Mouse (Mus musculus) CH12.LX (cell line): ENCODE measurements around the gene Adh6b. TPM values are rescaled to one million over a fixed set of nuclear protein-coding genes. Genes with fewer than 3 reads are reported as not detected.

Experiments used
- DNase-seq: peaks from one replicate; pipeline ENCODE4 v3.0.0-alpha.2; 2013; ENCODE audit errors: extremely low read depth
- H3K27ac ChIP-seq: 2 replicates; pipeline ENCODE4 v1.5.1; 2012; ENCODE audit warnings: low read depth, mild to moderate bottlenecking, control low read depth, moderate library complexity; ENCODE audit not compliant: insufficient read depth
- H3K27me3 ChIP-seq: replicated peaks from 2 replicates; pipeline ENCODE3; 2012; ENCODE audit warnings: inconsistent platforms
- H3K36me3 ChIP-seq, 2 experiments: replicated peaks in 1 of 2; 2 replicates each; pipeline versions ENCODE3 to v1.6.1; 2012; ENCODE audit warnings: inconsistent platforms in 1 of 2, low read length in 1 of 2, mild to moderate bottlenecking in 1 of 2, mixed read lengths in 1 of 2, moderate library complexity in 1 of 2; ENCODE audit not compliant: control insufficient read depth in 1 of 2, insufficient read depth in 1 of 2
- H3K4me1 ChIP-seq, 2 experiments: 2 replicates each; pipeline ENCODE4 v1.6.1; 2012; ENCODE audit warnings: inconsistent platforms in 1 of 2, moderate library complexity in 1 of 2; ENCODE audit not compliant: insufficient read depth in 2 of 2, control insufficient read depth in 1 of 2
- H3K4me2 ChIP-seq: 2 replicates; pipeline ENCODE4 v1.6.1; 2012; ENCODE audit warnings: low read depth, mild to moderate bottlenecking, control low read depth; ENCODE audit not compliant: poor library complexity, insufficient read depth, severe bottlenecking
- H3K4me3 ChIP-seq, 3 experiments: fragments of 150-350 bp in 1 of 3; sonication (generic) in 1 of 3; replicated peaks in 1 of 3; 2 replicates each; pipeline versions ENCODE3 to v1.5.1; 2011 to 2012; ENCODE audit warnings: low read depth in 2 of 3, low read length in 2 of 3, mild to moderate bottlenecking in 2 of 3, moderate library complexity in 2 of 3, control low read depth in 1 of 3, improper control_type of control experiment in 1 of 3, inconsistent platforms in 1 of 3, mixed read lengths in 1 of 3; ENCODE audit not compliant: poor library complexity in 1 of 3
- H3K79me2 ChIP-seq: replicated peaks from 2 replicates; pipeline ENCODE4 v1.6.1; 2012; ENCODE audit warnings: mild to moderate bottlenecking, moderate library complexity; ENCODE audit not compliant: control insufficient read depth, poor library complexity, insufficient read depth, severe bottlenecking; ENCODE audit errors: extremely low read depth
- H3K9ac ChIP-seq: 2 replicates; pipeline ENCODE4 v1.6.1; 2012; ENCODE audit warnings: low read depth, mild to moderate bottlenecking, control low read depth, moderate library complexity; ENCODE audit not compliant: insufficient read depth
- H3K9me3 ChIP-seq: replicated peaks from 2 replicates; pipeline ENCODE3; 2012; ENCODE audit warnings: low read length, inconsistent platforms, mixed read lengths
- BHLHE40 ChIP-seq: IDR thresholded peaks from 2 replicates; pipeline ENCODE4 v1.6.1; 2011; ENCODE audit warnings: mild to moderate bottlenecking, low read depth, low read length, improper control_type of control experiment
- CHD1 ChIP-seq: IDR thresholded peaks from 2 replicates; pipeline ENCODE4 v1.6.1; 2012; ENCODE audit warnings: low read depth, low read length, improper control_type of control experiment, inconsistent platforms
- CTCF ChIP-seq, 2 experiments: IDR thresholded peaks in 1 of 2; conservative IDR thresholded peaks in 1 of 2; 2 replicates each; pipeline ENCODE4 v1.5.1; 2011 to 2012; ENCODE audit warnings: low read depth in 2 of 2, low read length in 2 of 2, improper control_type of control experiment in 1 of 2, inconsistent platforms in 1 of 2, mild to moderate bottlenecking in 1 of 2, moderate library complexity in 1 of 2
- ELF1 ChIP-seq: IDR thresholded peaks from 2 replicates; pipeline ENCODE4 v1.6.1; 2014; ENCODE audit warnings: low read depth, mild to moderate bottlenecking, inconsistent platforms, low read length, improper control_type of control experiment
- EP300 ChIP-seq: IDR thresholded peaks from 2 replicates; pipeline ENCODE4 v1.6.1; 2011; ENCODE audit warnings: low read length, improper control_type of control experiment
- GABPA ChIP-seq: IDR thresholded peaks from 2 replicates; pipeline ENCODE4 v1.6.1; 2012; ENCODE audit warnings: low read depth, low read length, improper control_type of control experiment, inconsistent platforms; ENCODE audit not compliant: insufficient replicate concordance
- HCFC1 ChIP-seq: IDR thresholded peaks from 2 replicates; pipeline ENCODE4 v1.6.1; 2012; ENCODE audit warnings: low read depth, mild to moderate bottlenecking, inconsistent platforms, low read length, improper control_type of control experiment
- IRF4 ChIP-seq: IDR thresholded peaks from 2 replicates; pipeline ENCODE4 v1.6.1; 2014; ENCODE audit warnings: low read depth, mild to moderate bottlenecking, inconsistent platforms, low read length, improper control_type of control experiment
- JUN ChIP-seq: IDR thresholded peaks from 2 replicates; pipeline ENCODE4 v1.6.1; 2011; ENCODE audit warnings: low read depth, mild to moderate bottlenecking, low read length, improper control_type of control experiment, moderate library complexity; ENCODE audit not compliant: insufficient read depth
- JUND ChIP-seq: conservative IDR thresholded peaks from 2 replicates; pipeline ENCODE4 v1.6.1; 2011; ENCODE audit warnings: low read depth, low read length, improper control_type of control experiment
- MAZ ChIP-seq: IDR thresholded peaks from 2 replicates; pipeline ENCODE4 v1.6.1; 2012; ENCODE audit warnings: low read depth, mild to moderate bottlenecking, inconsistent platforms, low read length, improper control_type of control experiment, moderate library complexity
- MEF2A ChIP-seq: IDR thresholded peaks from 2 replicates; pipeline ENCODE4 v1.6.1; 2014; ENCODE audit warnings: low read depth, mild to moderate bottlenecking, inconsistent platforms, low read length, improper control_type of control experiment, borderline replicate concordance
- MYC ChIP-seq: IDR thresholded peaks from 2 replicates; pipeline ENCODE4 v1.6.1; 2011; ENCODE audit warnings: low read depth, mild to moderate bottlenecking, improper control_type of control experiment, low read length
- NELFE ChIP-seq: IDR thresholded peaks from 2 replicates; pipeline ENCODE4 v1.6.1; 2011; ENCODE audit warnings: low read depth, low read length, improper control_type of control experiment
- PAX5 ChIP-seq: IDR thresholded peaks from 2 replicates; pipeline ENCODE4 v1.6.1; 2012; ENCODE audit warnings: low read length, inconsistent platforms, mixed read lengths
- RAD21 ChIP-seq: IDR thresholded peaks from 2 replicates; pipeline ENCODE4 v1.6.1; 2011; ENCODE audit warnings: low read depth, mild to moderate bottlenecking, low read length, improper control_type of control experiment, moderate library complexity
- SIN3A ChIP-seq: IDR thresholded peaks from 2 replicates; pipeline ENCODE4 v1.6.1; 2012; ENCODE audit warnings: low read length, improper control_type of control experiment, inconsistent platforms
- SMC3 ChIP-seq: IDR thresholded peaks from 2 replicates; pipeline ENCODE4 v1.6.1; 2011; ENCODE audit warnings: low read depth, low read length, improper control_type of control experiment
- TBP ChIP-seq: conservative IDR thresholded peaks from 2 replicates; pipeline ENCODE4 v1.6.1; 2011; ENCODE audit warnings: low read depth, low read length, improper control_type of control experiment
- TCF12 ChIP-seq: IDR thresholded peaks from 2 replicates; pipeline ENCODE4 v1.6.1; 2014; ENCODE audit warnings: low read depth, mild to moderate bottlenecking, inconsistent platforms, low read length, improper control_type of control experiment
- UBTF ChIP-seq: IDR thresholded peaks from 2 replicates; pipeline ENCODE4 v1.6.1; 2012; ENCODE audit warnings: low read depth, mild to moderate bottlenecking, inconsistent platforms, low read length, improper control_type of control experiment, moderate library complexity
- USF2 ChIP-seq: conservative IDR thresholded peaks from 2 replicates; pipeline ENCODE4 v1.6.1; 2011; ENCODE audit warnings: low read depth, low read length, improper control_type of control experiment
- ZC3H11A ChIP-seq: IDR thresholded peaks from 2 replicates; pipeline ENCODE4 v1.6.1; 2012; ENCODE audit warnings: low read depth, mild to moderate bottlenecking, inconsistent platforms, low read length, improper control_type of control experiment
- ZKSCAN1 ChIP-seq: IDR thresholded peaks from 2 replicates; pipeline ENCODE4 v1.6.1; 2012; ENCODE audit warnings: low read depth, inconsistent platforms, low read length, improper control_type of control experiment, borderline replicate concordance
- ZMIZ1 ChIP-seq: IDR thresholded peaks from 2 replicates; pipeline ENCODE4 v1.6.1; 2012; ENCODE audit warnings: low read depth, mild to moderate bottlenecking, inconsistent platforms, low read length, improper control_type of control experiment
- dilution Hi-C: fragments of 300-500 bp; cut with MboI; formaldehyde crosslinking; loops from 2 replicates; pipeline ENCODE4 v1.14.3; 2020; ENCODE audit warnings: low sequenced_read_pairs; ENCODE audit not compliant: extremely low pct_unique_long_range_greater_than_20kb, extremely low pct_ligation_motif_present
- in situ Hi-C: fragments of 300-500 bp; cut with MboI; formaldehyde crosslinking; loops from 3 replicates; pipeline ENCODE4 v1.14.3; 2019; ENCODE audit warnings: low sequenced_read_pairs, low pct_ligation_motif_present, low pct_unique_long_range_greater_than_20kb, mixed read lengths
- polyA plus RNA-seq: library from polyadenylated mRNA; unstranded; fragments of >175 nt; gene quantifications from 2 replicates; pipeline ENCODE4 v1.2.1, GENCODE M21; 2012; ENCODE audit warnings: low read depth; ENCODE audit not compliant: insufficient read length
- total RNA-seq, 2 experiments: library from RNA; depleted of rRNA; stranded (reverse); fragments of 300-350 nt in 1 of 2; fragments of >200 nt in 1 of 2; gene quantifications; 2 replicates each; pipeline ENCODE4 v1.2.3; 2012 to 2014

Gene Adh6b
- total and polyA plus RNA-seq, 3 experiments = not detected

GRCm38 (mm10) chr3:138404872-138405271 is 63.3 kb downstream of the Adh6b start:
- Histone ChIP-seq H3K4me2 (no peak overlapping the region), H3K27ac (no peak overlapping the region), H3K9me3 (peaks cover 4% of the 10 kb centered on the region), H3K27me3 (no peaks in the 10 kb centered on the region), H3K9ac (no peak overlapping the region), H3K36me3 (no peaks in the 10 kb centered on the region), H3K79me2 (no peaks in the 10 kb centered on the region), H3K4me1 (no peaks in the 10 kb centered on the region), H3K4me3 (no peak overlapping the region)
- no peak for DNase-seq
- in situ Hi-C loops (no loop called here), dilution Hi-C loops (no loop called here)
- TF ChIP-seq EP300 (no peak), JUND (no peak), MEF2A (no peak), SIN3A (no peak), TCF12 (no peak), ELF1 (no peak), CHD1 (no peak), NELFE (no peak), USF2 (no peak), ZKSCAN1 (no peak)

- H3K79me2 ChIP-seq = no peaks in the 10 kb centered on the region
- DNase-seq = peak; percentile 55
- TF ChIP-seq BHLHE40 (no peak), NELFE (0 out of 2 replicates have a peak, but pooled peaks have one; percentile 25), IRF4 (no peak), JUND (no peak), CTCF (conservative IDR thresholded peaks at IDR 0.05 in 1 of 2, IDR thresholded peaks at IDR 0.05 in 1 of 2; ENCODE audit: low read depth in 2 of 2, low read length in 2 of 2) (peak; percentile 79 to 91), JUN (no peak), ZMIZ1 (no peak), HCFC1 (no peak), CHD1 (no peak), TBP (no peak), ZC3H11A (peak; percentile 44), SMC3 (peak; percentile 91), UBTF (no peak), MAZ (no peak), MYC (peak; percentile 43; the same call in 1 of the 2 replicates), GABPA (no peak), ELF1 (no peak), SIN3A (no peak), EP300 (no peak), PAX5 (no peak), RAD21 (peak; percentile 81)
- TF ChIP-seq, all 38 proteins: peak for 6
- no peaks in the 10 kb centered on the region for H3K27me3 ChIP-seq
- H3K27ac ChIP-seq = no peak overlapping the region
- no peak overlapping the region for H3K4me2 ChIP-seq
- H3K9me3 ChIP-seq = peaks cover 4% of the 10 kb centered on the region
- dilution Hi-C loops = no loop called here
- no peaks in the 10 kb centered on the region for H3K4me1 ChIP-seq
- H3K4me3 ChIP-seq = no peak overlapping the region
- no peak overlapping the region for H3K9ac ChIP-seq
- no peaks in the 10 kb centered on the region for H3K36me3 ChIP-seq
- in situ Hi-C loops = no loop called here
Measured at GRCm38 (mm10) chr3:138405341-138405740, 63.8 kb downstream of the Adh6b start.
